Mouse (Mus musculus): ENCODE measurements at regions not wholly inside any gene's neighbourhood (a gene's known extent, or its start where the extent isn't known, plus 50 kb on each side); places are given as distances from the start of the nearest gene placed in this dataset.

DNA sequence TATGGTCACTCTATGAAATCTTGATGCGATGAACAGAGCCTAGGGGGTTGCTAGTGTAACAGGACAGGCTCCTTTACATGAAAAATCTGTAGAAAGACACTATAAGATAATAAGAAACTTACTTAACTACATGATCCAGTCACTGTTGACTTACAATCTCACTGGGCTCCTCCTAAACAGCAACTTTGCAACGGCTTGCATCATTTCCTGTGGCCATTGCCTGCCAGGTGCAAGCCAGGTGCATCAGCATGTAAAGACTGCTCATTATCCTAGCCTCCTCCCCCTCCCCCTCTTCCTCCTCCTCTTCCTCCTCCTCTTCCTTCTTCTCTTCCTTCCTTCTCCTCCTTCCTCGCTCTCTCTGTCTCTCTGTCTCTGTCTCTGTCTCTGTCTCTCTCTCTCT, 352.5 kb downstream of the Nuak1 start:
- WGBS: 83% methylated on average over 3 of the region's 3 CpGs
- H3K9me3 ChIP-seq (ENCODE audit: control insufficient read depth, low read length): no peaks in the 10 kb centered on the region

DNA sequence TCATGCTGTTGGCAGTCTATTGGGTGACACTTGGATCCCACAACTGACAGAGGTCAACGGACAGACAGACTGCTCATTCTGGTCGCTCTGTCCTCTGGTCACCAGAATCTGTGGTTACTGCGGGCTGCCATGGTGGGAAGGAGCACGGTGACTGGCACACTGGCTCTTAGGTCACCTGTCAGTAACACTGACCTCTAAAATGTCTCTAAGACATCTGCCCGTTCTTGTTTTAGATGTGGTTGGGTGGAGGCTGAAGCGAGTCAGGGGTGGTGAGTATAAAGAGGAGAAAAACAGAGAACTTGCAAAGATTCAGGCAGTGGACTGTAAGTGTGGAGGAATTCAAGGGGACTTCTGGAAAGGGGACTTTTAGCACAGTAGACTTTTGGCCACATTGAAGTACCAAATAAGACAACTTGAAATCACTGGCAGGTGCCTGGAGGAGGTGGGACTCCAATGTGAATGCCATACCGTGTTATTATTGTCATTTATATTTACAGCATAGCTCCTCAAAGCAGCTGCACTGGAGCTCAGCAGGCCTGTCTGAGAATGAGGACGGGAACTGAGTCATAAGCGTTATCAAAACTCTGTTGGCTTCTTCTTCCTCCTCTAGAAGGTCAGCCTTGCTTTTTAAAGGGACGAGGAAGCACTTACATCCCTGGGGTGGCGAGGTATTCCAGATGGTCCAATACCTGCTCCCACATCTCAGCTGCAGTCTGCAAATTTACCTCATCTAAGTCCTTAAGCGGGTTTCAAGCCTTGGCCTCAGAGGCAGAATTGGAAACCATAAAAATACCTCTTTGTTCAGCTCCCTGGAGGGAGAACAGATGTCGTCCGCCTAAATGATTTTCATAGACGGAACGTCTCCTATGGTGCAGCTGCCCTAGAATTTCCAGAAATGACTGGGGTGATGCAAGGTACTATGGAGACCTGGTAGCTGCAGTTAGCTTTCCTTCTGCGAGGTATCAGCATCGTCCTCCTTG, 351.3 kb downstream of the Nuak1 start:
- no peak overlapping the region for H3K9ac ChIP-seq (ENCODE audit: low read length)
- H3K4me1 ChIP-seq (replicated peaks; ENCODE audit: control insufficient read depth, insufficient read depth): no peaks in the 10 kb centered on the region
- no peaks in the 10 kb centered on the region for H3K27me3 ChIP-seq (ENCODE audit: control insufficient read depth, insufficient read depth, low read length)
- no peak overlapping the region for H3K4me2 ChIP-seq (replicated peaks; ENCODE audit: low read depth)
- no peaks in the 10 kb centered on the region for H3K36me3 ChIP-seq (ENCODE audit: control insufficient read depth, insufficient read depth, low read length)
- no peak overlapping the region for H3K27ac ChIP-seq (replicated peaks)
- DNase-seq (ENCODE audit: low spot score) (no peak), ATAC-seq (ENCODE audit: low FRiP score, low TSS enrichment) (no peak)
- H3K4me3 ChIP-seq (ENCODE audit: low read depth, low read length): no peak overlapping the region
- WGBS: 80% methylated on average over 18 of the region's 18 CpGs
- H3K9me3 ChIP-seq (ENCODE audit: control insufficient read depth, low read length): no peaks in the 10 kb centered on the region
- TF ChIP-seq EP300 (optimal IDR thresholded peaks at IDR 0.05): no peak
- TF ChIP-seq CTCF (IDR thresholded peaks at IDR 0.05; ENCODE audit: low read depth): no peak

More for the DNA sequence above, 352.5 kb downstream of the Nuak1 start:
- H3K27ac ChIP-seq (replicated peaks): no peak overlapping the region
- TF ChIP-seq EP300 (optimal IDR thresholded peaks at IDR 0.05) (no peak), CTCF (IDR thresholded peaks at IDR 0.05; ENCODE audit: low read depth) (no peak)
- H3K4me3 ChIP-seq (ENCODE audit: low read depth, low read length): no peak overlapping the region
- H3K4me2 ChIP-seq (replicated peaks; ENCODE audit: low read depth): no peak overlapping the region
- DNase-seq (ENCODE audit: low spot score) (no peak), ATAC-seq (ENCODE audit: low FRiP score, low TSS enrichment) (no peak)
- no peaks in the 10 kb centered on the region for H3K4me1 ChIP-seq (replicated peaks; ENCODE audit: control insufficient read depth, insufficient read depth)
- H3K36me3 ChIP-seq (ENCODE audit: control insufficient read depth, insufficient read depth, low read length): no peaks in the 10 kb centered on the region
- no peaks in the 10 kb centered on the region for H3K27me3 ChIP-seq (ENCODE audit: control insufficient read depth, insufficient read depth, low read length)
- H3K9ac ChIP-seq (ENCODE audit: low read length): no peak overlapping the region

DNA sequence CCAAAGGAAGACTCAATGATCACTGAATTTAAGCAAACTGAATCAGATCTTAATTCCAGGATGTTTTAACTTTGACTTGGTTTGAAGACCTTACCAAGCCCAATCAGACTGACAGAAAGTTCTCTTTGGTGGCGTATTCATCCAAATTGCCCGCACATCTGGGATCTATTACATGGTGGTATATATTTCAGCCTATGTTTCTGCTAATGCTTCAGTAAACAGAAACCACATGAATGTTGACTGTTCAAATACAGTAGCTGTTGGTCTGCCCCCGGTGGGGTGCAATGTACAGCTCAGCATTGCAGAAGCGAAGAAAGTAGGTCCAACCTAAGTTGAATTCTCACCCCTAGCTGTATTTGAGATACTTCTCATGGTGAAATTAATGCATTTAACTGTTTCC, 346.5 kb downstream of the Nuak1 start:
- no peak for TF ChIP-seq EP300 (optimal IDR thresholded peaks at IDR 0.05)
- TF ChIP-seq CTCF (IDR thresholded peaks at IDR 0.05; ENCODE audit: low read depth): no peak
- DNase-seq (ENCODE audit: low spot score): no peak
- no peaks in the 10 kb centered on the region for H3K4me1 ChIP-seq (replicated peaks; ENCODE audit: control insufficient read depth, insufficient read depth)
- H3K27me3 ChIP-seq (ENCODE audit: control insufficient read depth, insufficient read depth, low read length): no peaks in the 10 kb centered on the region
- no peaks in the 10 kb centered on the region for H3K36me3 ChIP-seq (ENCODE audit: control insufficient read depth, insufficient read depth, low read length)
- no peaks in the 10 kb centered on the region for H3K9me3 ChIP-seq (ENCODE audit: control insufficient read depth, low read length)
- 71% methylated on average over 4 of the region's 4 CpGs for WGBS
- H3K4me2 ChIP-seq (replicated peaks; ENCODE audit: low read depth): no peak overlapping the region
- no peak overlapping the region for H3K9ac ChIP-seq (ENCODE audit: low read length)
- H3K27ac ChIP-seq (replicated peaks): no peak overlapping the region
- H3K4me3 ChIP-seq (ENCODE audit: low read depth, low read length): no peak overlapping the region
- no peak for ATAC-seq (ENCODE audit: low FRiP score, low TSS enrichment)

DNA sequence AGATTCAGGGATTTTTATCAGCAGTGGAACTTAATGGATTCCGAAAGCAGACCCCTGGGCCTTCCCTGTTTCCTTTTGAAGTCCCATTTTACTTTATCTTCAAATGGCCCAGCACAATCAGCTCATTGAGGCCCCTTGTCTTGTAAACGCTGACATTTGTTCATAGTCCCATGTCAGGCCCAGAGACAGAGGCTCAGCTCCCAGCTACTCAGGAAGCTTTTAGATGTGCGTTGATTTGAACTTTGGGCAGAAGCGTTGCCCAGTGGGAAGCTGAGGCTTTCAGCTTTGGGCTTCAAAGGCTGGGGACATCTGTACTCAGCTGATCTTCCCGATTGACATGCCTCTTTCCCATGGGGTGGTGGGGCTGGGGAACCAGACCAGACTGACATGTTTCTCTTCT, 343.2 kb downstream of the Nuak1 start:
- 50% methylated on average over 5 of the region's 5 CpGs for WGBS
- Histone ChIP-seq H3K9me3 (ENCODE audit: control insufficient read depth, low read length) (no peaks in the 10 kb centered on the region), H3K4me1 (replicated peaks; ENCODE audit: control insufficient read depth, insufficient read depth) (no peaks in the 10 kb centered on the region), H3K27ac (replicated peaks) (no peak overlapping the region), H3K4me3 (ENCODE audit: low read depth, low read length) (no peak overlapping the region), H3K9ac (ENCODE audit: low read length) (no peak overlapping the region), H3K4me2 (replicated peaks; ENCODE audit: low read depth) (no peak overlapping the region), H3K27me3 (ENCODE audit: control insufficient read depth, insufficient read depth, low read length) (no peaks in the 10 kb centered on the region), H3K36me3 (ENCODE audit: control insufficient read depth, insufficient read depth, low read length) (no peaks in the 10 kb centered on the region)
- DNase-seq (ENCODE audit: low spot score) (no peak), ATAC-seq (ENCODE audit: low FRiP score, low TSS enrichment) (no peak)
- no peak for TF ChIP-seq CTCF (IDR thresholded peaks at IDR 0.05; ENCODE audit: low read depth)
- no peak for TF ChIP-seq EP300 (optimal IDR thresholded peaks at IDR 0.05)

DNA sequence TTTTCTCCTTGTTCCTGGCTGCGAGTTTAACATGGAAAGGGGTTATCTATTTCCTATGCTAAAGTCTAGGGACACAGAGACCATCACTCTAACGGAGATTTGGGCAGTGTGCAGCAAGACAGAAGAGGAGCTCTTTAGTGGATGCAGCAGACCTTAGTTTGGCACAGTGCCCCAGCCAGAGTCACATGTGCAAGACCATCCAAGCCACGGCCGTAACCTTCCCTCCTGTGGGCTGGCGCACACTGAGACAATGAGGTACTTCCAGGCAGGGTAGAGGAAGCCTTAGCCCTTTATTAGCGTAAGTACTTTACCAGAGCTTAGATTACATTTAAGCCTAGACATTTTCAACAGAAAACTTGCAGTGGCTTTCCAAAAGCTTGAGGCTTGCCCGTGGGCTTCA, 336.4 kb downstream of the Nuak1 start:
- DNase-seq (ENCODE audit: low spot score) (no peak), ATAC-seq (ENCODE audit: low FRiP score, low TSS enrichment) (no peak)
- no peak overlapping the region for H3K4me2 ChIP-seq (replicated peaks; ENCODE audit: low read depth)
- H3K27me3 ChIP-seq (ENCODE audit: control insufficient read depth, insufficient read depth, low read length): no peaks in the 10 kb centered on the region
- WGBS: 70% methylated on average over 7 of the region's 7 CpGs
- no peak overlapping the region for H3K4me3 ChIP-seq (ENCODE audit: low read depth, low read length)
- H3K9ac ChIP-seq (ENCODE audit: low read length): no peak overlapping the region
- TF ChIP-seq CTCF (IDR thresholded peaks at IDR 0.05; ENCODE audit: low read depth) (no peak), EP300 (optimal IDR thresholded peaks at IDR 0.05) (no peak)
- H3K4me1 ChIP-seq (replicated peaks; ENCODE audit: control insufficient read depth, insufficient read depth): no peaks in the 10 kb centered on the region
- H3K9me3 ChIP-seq (ENCODE audit: control insufficient read depth, low read length): no peaks in the 10 kb centered on the region
- H3K36me3 ChIP-seq (ENCODE audit: control insufficient read depth, insufficient read depth, low read length): no peaks in the 10 kb centered on the region
- H3K27ac ChIP-seq (replicated peaks): no peak overlapping the region

DNA sequence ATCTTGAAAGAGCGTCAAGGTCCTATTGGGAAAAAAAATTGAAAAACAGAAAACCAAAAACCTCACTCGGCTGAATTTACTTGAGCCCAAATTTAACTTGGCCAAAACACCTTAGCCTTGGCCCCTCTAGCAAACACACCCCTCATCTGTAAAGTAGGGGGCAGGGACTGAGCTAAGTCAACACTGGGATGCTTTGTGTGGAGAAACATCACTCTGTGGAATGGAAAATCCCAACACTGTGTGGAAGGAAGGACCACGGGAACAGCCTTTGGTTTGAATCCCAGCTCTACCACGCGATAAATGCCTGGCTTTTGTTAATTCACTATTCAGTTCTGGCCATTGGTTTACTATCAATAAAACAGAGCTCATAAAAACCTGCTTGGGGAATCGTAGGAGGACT, 335.8 kb downstream of the Nuak1 start:
- WGBS: 68% methylated on average over 6 of the region's 6 CpGs
- H3K36me3 ChIP-seq (ENCODE audit: control insufficient read depth, insufficient read depth, low read length): no peaks in the 10 kb centered on the region

More for the DNA sequence above, 335.8 kb downstream of the Nuak1 start:
- ATAC-seq (ENCODE audit: low FRiP score, low TSS enrichment) (no peak), DNase-seq (ENCODE audit: low spot score) (no peak)
- TF ChIP-seq EP300 (optimal IDR thresholded peaks at IDR 0.05) (no peak), CTCF (IDR thresholded peaks at IDR 0.05; ENCODE audit: low read depth) (no peak)
- no peaks in the 10 kb centered on the region for H3K4me1 ChIP-seq (replicated peaks; ENCODE audit: control insufficient read depth, insufficient read depth)
- H3K4me3 ChIP-seq (ENCODE audit: low read depth, low read length): no peak overlapping the region
- H3K9me3 ChIP-seq (ENCODE audit: control insufficient read depth, low read length): no peaks in the 10 kb centered on the region
- H3K4me2 ChIP-seq (replicated peaks; ENCODE audit: low read depth): no peak overlapping the region
- no peaks in the 10 kb centered on the region for H3K27me3 ChIP-seq (ENCODE audit: control insufficient read depth, insufficient read depth, low read length)
- H3K27ac ChIP-seq (replicated peaks): no peak overlapping the region
- no peak overlapping the region for H3K9ac ChIP-seq (ENCODE audit: low read length)
